Mouse (Mus musculus) liver, adult 2 months (tissue): ENCODE measurements around the gene Stk10.

Source experiments
- CTCF ChIP-seq: fragments of 200-500 bp; IDR thresholded peaks from 2 replicates; pipeline ENCODE4 v1.5.1; 2011; ENCODE audit warnings: low read depth, low read length, control low read depth
- POLR2A ChIP-seq: fragments of 200-500 bp; IDR thresholded peaks from 2 replicates; pipeline ENCODE4 v1.6.1; 2011; ENCODE audit warnings: low read length, control low read depth; ENCODE audit not compliant: insufficient read depth; ENCODE audit errors: extremely low read depth

- no peak for TF ChIP-seq POLR2A
- no peak for TF ChIP-seq CTCF
These were observed 93.0 kb downstream of the Stk10 start for GRCm38 (mm10) chr11:32626079-32626478.
